Mouse (Mus musculus): ENCODE results near the gene Prr29. TPM values are rescaled to one million over a fixed set of nuclear protein-coding genes. Genes with fewer than 3 reads are reported as not detected.

Prr29 gene
- total RNA-seq, 2 experiments from 2014 or later = not detected

DNA sequence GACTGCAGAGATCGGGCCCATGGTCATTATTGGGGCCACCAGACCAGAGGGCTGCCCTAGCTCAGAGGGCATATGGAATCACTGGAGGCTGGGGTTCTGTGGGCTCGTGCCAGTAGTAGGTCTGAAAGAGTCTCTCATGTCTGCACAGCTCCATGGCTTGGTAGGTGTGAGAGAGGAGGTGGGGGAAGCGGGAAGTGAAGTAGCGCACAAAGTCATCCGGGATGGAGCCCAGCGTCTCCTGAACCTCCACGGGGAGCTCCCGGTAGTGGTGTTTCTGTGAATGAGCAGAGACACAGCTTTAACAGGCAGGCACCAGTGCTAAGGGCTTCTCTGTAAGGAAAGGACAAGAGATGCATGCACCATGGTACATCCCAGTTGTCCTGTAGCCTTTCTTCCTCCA is 33.2 kb downstream of the Prr29 start:
- no peak for DNase-seq (ENCODE audit: low spot score in 2 of 2)

GRCm38 (mm10) chr11:106410011-106410410 is 44.7 kb downstream of the Prr29 start:
- DNase-seq (ENCODE audit: low spot score in 2 of 2) = no peak

DNA sequence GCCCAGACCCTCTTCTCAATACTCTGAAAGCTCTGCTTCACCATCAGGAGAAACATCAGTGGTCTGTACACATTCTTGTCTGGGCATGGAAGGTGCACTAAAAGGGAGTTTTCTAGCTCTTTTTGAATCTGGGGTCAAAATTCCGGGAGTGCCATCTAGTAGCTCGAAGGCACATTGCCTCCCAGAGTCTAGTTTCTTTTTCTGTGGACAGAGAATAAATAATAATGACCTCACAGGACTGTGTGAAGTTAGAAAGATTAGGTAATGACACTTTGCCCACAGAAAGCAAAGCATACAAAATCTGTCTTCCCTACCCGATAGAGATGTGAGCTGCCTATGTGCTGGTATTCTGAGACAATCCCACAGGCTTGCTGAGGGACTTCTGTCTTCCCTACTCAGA is 45.2 kb downstream of the Prr29 start:
- DNase-seq (ENCODE audit: low spot score in 2 of 2) = no peak

- DNase-seq (ENCODE audit: low spot score in 2 of 2) = no peak
Observed at GRCm38 (mm10) chr11:106411157-106411556, 45.9 kb downstream of the Prr29 start.

DNA sequence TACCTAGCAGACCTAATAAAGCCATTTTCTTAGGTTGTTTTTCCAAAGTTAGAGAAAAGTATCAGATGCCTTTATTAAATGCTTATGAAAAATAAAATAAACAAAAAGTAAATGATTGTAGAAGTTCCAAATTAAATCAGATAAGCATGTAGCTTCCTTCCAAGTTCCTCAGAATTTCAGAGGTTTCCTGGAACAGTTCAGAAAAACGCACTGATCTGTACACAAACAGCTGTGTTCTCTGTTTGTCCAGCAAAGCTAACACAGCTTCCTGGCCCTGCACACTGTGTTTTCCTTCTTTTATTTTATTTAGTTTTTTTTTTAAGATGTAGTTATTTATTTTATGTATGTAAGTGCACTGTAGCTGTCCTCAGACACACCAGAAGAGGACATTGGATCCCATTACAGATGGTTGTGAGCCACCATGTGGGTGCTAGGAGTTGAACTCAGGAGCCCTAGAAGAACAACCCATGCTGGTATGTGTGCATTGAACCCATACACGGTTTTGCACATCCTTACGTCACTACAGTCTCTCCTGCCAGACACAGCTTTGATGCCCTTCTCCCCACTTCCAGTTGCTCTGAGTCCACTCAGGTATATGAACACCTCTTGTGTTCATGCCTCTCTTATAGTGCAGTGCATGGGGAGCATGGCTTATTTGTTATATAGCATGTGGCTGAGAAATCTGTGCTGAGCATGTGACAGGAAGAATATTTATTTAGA is 47.5 kb downstream of the Prr29 start:
- DNase-seq (ENCODE audit: low spot score in 2 of 2) = no peak

DNA sequence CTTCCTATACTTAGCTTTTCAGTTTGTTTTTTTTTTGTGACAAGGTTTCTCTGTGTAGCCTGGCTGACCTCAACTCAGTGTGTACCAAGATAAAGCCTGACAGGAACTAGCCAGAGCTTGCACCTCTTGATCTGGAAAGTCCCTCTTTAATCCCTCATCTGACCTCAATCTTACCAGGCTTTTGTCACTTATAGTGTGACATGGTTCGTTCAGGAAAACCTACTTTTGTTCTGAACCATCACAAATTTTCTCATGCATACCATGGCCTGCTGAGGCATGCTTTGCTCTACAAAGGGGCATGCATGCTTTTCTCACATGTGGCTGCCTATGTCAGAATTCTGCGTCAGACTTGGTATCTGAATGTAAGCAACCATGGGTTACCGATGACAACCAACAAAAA is 51.1 kb downstream of the Prr29 start:
- no peak for DNase-seq (ENCODE audit: low spot score in 2 of 2)

DNA sequence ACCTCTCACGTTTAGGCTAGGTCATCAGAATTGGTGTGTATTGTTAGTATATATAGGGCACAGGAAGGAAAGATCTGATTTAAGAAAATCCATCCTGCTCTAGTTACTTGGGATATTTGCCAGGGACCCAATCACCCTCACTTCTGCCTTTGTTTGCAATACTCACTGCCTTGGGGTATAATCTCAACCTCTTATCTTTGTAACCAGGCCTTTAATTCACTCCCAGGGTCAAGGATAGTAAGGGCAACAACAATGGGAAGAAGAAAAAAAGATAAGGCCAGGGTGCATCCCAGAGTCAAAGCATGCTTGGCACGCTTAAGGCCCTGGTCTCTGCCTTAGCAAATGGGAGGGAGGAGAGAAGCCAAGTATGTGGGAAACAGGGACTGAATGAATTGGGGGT is 52.6 kb downstream of the Prr29 start:
- no peak for DNase-seq (ENCODE audit: low spot score in 2 of 2)

GRCm38 (mm10) chr11:106418622-106419196 is 53.4 kb downstream of the Prr29 start:
- peak; percentile 50 to 60 for DNase-seq (ENCODE audit: low spot score in 2 of 2)

- DNase-seq (ENCODE audit: low spot score in 2 of 2) = no peak
Observed at GRCm38 (mm10) chr11:106419262-106420102, 54.2 kb downstream of the Prr29 start.

GRCm38 (mm10) chr11:106425201-106425600 is 59.9 kb downstream of the Prr29 start:
- DNase-seq (ENCODE audit: low spot score in 2 of 2) = no peak

DNA sequence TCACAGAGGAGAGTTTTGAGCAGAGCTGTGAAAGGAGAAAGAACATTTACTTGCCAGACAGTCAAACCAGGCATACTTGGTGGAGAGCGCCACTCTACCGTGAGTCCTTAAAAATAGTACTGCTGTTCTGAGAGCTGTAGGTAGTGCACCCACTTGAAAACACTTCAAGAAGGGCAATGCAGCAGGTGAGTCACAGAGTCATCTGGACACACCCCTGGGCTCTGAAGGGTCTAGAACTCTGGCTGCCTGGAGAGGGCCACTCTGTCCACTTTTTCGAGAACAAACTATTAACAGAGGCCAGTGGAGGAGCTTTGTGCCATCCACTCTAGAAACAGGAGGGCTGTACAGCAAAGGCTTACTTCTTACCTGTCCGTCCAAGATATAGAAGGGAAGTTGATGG is 61.2 kb downstream of the Prr29 start:
- no peak for DNase-seq (ENCODE audit: low spot score in 2 of 2)

Other genes starting within 250 kb of the Prr29 start
- not detected for gene Gm10840, start 204.6 kb upstream of the Prr29 start, total RNA-seq (2021)
- 10 to 100 TPM; 39.8 to 48.2 TPM for gene Limd2, start 204.6 kb upstream of the Prr29 start, total RNA-seq (2021)
- gene Strada, start 163.3 kb upstream of the Prr29 start, total RNA-seq (2021) = 10 to 100 TPM; 19.3 to 20.1 TPM
- gene Ccdc47, start 149.1 kb upstream of the Prr29 start, total RNA-seq (2021) = 10 to 100 TPM; 86.3 to 89.6 TPM
- gene Ddx42, start 148.5 kb upstream of the Prr29 start, total RNA-seq (2021) = 10 to 100 TPM; 74.4 to 76.2 TPM
- 10 to 100 TPM; 69.3 to 71.0 TPM for gene Ftsj3, start 109.4 kb upstream of the Prr29 start, total RNA-seq (2021)
- gene Psmc5, start 109.3 kb upstream of the Prr29 start, total RNA-seq (2021) = 100 to 1,000 TPM; 131 to 138 TPM
- 100 to 1,000 TPM; 104 to 117 TPM for gene Smarcd2, start 92.5 kb upstream of the Prr29 start, total RNA-seq (2021)
- gene Tcam1, start 88.8 kb upstream of the Prr29 start, total RNA-seq (2021) = under 1 TPM; 0.25 to 0.34 TPM
- under 1 TPM in 1 of 2 experiments, not detected in 1; 0.37 TPM for gene Gh, start 63.6 kb upstream of the Prr29 start, total RNA-seq (2021)
- 1 to 10 TPM; 2.8 to 5.2 TPM for gene Cd79b, start 50.7 kb upstream of the Prr29 start, total RNA-seq (2021)
- 1 to 10 TPM; 1.0 to 3.0 TPM for gene Scn4a, start 12.2 kb upstream of the Prr29 start, total RNA-seq (2021)
- gene Icam2, start 22.6 kb downstream of the Prr29 start, total RNA-seq (2021) = 10 to 100 TPM; 21.8 to 24.3 TPM
- 10 to 100 TPM; 72.5 to 83.6 TPM for gene Ern1, start 122.4 kb downstream of the Prr29 start, total RNA-seq (2021)
- 10 to 100 TPM; 31.5 to 33.0 TPM for gene Tex2, start 248.0 kb downstream of the Prr29 start, total RNA-seq (2021)